Mouse (Mus musculus) ES-Bruce4 (cell line): ENCODE data around the gene Lztfl1.

Experiments
- CTCF ChIP-seq: IDR thresholded peaks from one replicate; pipeline ENCODE4 v1.8.1; 2011; ENCODE audit warnings: low read depth, low read length
- POLR2A ChIP-seq: IDR thresholded peaks from one replicate; pipeline ENCODE4 v1.8.1; 2011; ENCODE audit warnings: low read length; ENCODE audit not compliant: insufficient read depth

DNA sequence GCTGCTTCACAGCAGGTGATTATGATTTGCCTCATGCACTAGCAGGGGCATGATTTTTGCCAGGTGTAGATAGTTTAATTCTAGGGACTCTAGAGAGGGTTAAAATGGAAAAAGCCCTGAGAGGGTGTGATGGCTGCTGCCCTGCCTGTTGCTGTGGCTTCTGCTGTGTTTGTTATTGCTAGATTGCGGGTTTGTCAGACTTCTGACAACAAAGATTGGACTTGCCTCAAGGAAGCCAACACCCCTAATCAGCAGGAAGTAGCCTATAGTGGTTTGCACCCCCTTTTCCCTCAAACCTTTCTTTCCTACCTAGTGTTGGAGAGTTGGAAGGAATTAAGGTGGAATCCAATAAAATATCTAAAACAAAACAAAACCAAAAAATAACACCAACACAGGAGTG, 29.3 kb downstream of the Lztfl1 start:
- TF ChIP-seq POLR2A (no peak), CTCF (no peak)
